Mouse (Mus musculus): Measurements from ENCODE around the gene Mocs3. TPM values are rescaled to one million over a fixed set of nuclear protein-coding genes. Genes with fewer than 3 reads are reported as not detected.
A peak's percentile ranks its signal among the peaks of the same experiment; 100 is the strongest.

Mocs3 gene
- polyA plus RNA-seq, 1 experiment from 2014 or later: 7.7 TPM

GRCm38 (mm10) chr2:168206725-168207644, 23.4 kb upstream of the Mocs3 start, which contains the start of gene Adnp:
TSS of gene Adnp (minus strand) at chr2:168207112.
- peak; percentile 92 for ATAC-seq (ENCODE audit: low FRiP score)
- Histone ChIP-seq H3K9me3 (no peaks in the 10 kb centered on the region), H3K27ac (peak within 1 kb of the TSS; percentile 99), H3K4me2 (peak within 1 kb of the TSS; percentile 77), H3K4me1 (replicated peaks) (peaks cover 33% of the 10 kb centered on the region), H3K36me3 (peaks cover 37% of the 10 kb centered on the region), H3K27me3 (no peaks in the 10 kb centered on the region), H3K4me3 (peak within 1 kb of the TSS; percentile 99), H3K9ac (peak within 1 kb of the TSS; percentile 100)
- under 1% methylated on average over 40 of the region's 89 CpGs for WGBS

GRCm38 (mm10) chr2:168207883-168208282, 22.5 kb upstream of the Mocs3 start:
- ATAC-seq (ENCODE audit: low FRiP score): no peak
- Histone ChIP-seq H3K27ac (peak overlapping the region; percentile 99), H3K4me1 (replicated peaks) (peaks cover 26% of the 10 kb centered on the region), H3K9ac (no peak overlapping the region), H3K4me3 (no peak overlapping the region), H3K4me2 (peak overlapping the region; percentile 49), H3K27me3 (no peaks in the 10 kb centered on the region), H3K36me3 (peaks cover 45% of the 10 kb centered on the region), H3K9me3 (no peaks in the 10 kb centered on the region)
- 92% methylated on average over 3 of the region's 3 CpGs for WGBS

- no peak for ATAC-seq (ENCODE audit: low FRiP score)
- Histone ChIP-seq H3K4me1 (replicated peaks) (no peaks in the 10 kb centered on the region), H3K36me3 (peaks cover 86% of the 10 kb centered on the region), H3K9me3 (no peaks in the 10 kb centered on the region), H3K27ac (no peak overlapping the region), H3K27me3 (no peaks in the 10 kb centered on the region), H3K9ac (no peak overlapping the region), H3K4me2 (no peak overlapping the region), H3K4me3 (no peak overlapping the region)
- 55% methylated on average over 5 of the region's 5 CpGs for WGBS
Observed at GRCm38 (mm10) chr2:168213788-168214397, 16.5 kb upstream of the Mocs3 start.

GRCm38 (mm10) chr2:168223326-168223725, 7.1 kb upstream of the Mocs3 start:
- peaks cover 75% of the 10 kb centered on the region for H3K36me3 ChIP-seq
- no peak for ATAC-seq (ENCODE audit: low FRiP score)
- no peak overlapping the region for H3K9ac ChIP-seq
- no peak overlapping the region for H3K27ac ChIP-seq
- H3K27me3 ChIP-seq: no peaks in the 10 kb centered on the region
- no peaks in the 10 kb centered on the region for H3K9me3 ChIP-seq
- peaks cover 5% of the 10 kb centered on the region for H3K4me1 ChIP-seq (replicated peaks)
- no peak overlapping the region for H3K4me2 ChIP-seq
- 85% methylated on average over 6 of the region's 6 CpGs for WGBS
- no peak overlapping the region for H3K4me3 ChIP-seq

- no peak for ATAC-seq (ENCODE audit: low FRiP score)
- Histone ChIP-seq H3K4me3 (peak overlapping the region; percentile 100), H3K36me3 (peaks cover 36% of the 10 kb centered on the region), H3K27ac (peak overlapping the region; percentile 95), H3K27me3 (no peaks in the 10 kb centered on the region), H3K9me3 (no peaks in the 10 kb centered on the region), H3K4me2 (peak overlapping the region; percentile 99), H3K4me1 (replicated peaks) (peaks cover 46% of the 10 kb centered on the region), H3K9ac (peak overlapping the region; percentile 96)
- WGBS: 21% methylated on average over 41 of the region's 41 CpGs
Observed at GRCm38 (mm10) chr2:168229116-168230025, 1.1 kb upstream of the Mocs3 start.

GRCm38 (mm10) chr2:168230773-168231470, 500 bp downstream of the Mocs3 start:
- no peaks in the 10 kb centered on the region for H3K9me3 ChIP-seq
- WGBS: 5% methylated on average over 71 of the region's 105 CpGs

GRCm38 (mm10) chr2:168231471-168231829, 1.0 kb downstream of the Mocs3 start:
- 63% methylated on average over 33 of the region's 33 CpGs for WGBS
- H3K4me3 ChIP-seq: peak overlapping the region; percentile 100
- H3K36me3 ChIP-seq: peaks cover 28% of the 10 kb centered on the region
- no peaks in the 10 kb centered on the region for H3K27me3 ChIP-seq
- H3K4me2 ChIP-seq: peak overlapping the region; percentile 99
- H3K27ac ChIP-seq: peak overlapping the region; percentile 95; the same call in 1 of the 2 replicates
- H3K4me1 ChIP-seq (replicated peaks): peaks cover 46% of the 10 kb centered on the region
- H3K9ac ChIP-seq: peak overlapping the region; percentile 96
- no peak for ATAC-seq (ENCODE audit: low FRiP score)
- H3K9me3 ChIP-seq: no peaks in the 10 kb centered on the region

More at GRCm38 (mm10) chr2:168230773-168231470, 500 bp downstream of the Mocs3 start:
- Histone ChIP-seq H3K4me3 (peak overlapping the region; percentile 100), H3K4me1 (replicated peaks) (peaks cover 46% of the 10 kb centered on the region), H3K27me3 (no peaks in the 10 kb centered on the region), H3K4me2 (peak overlapping the region; percentile 99), H3K9ac (peak overlapping the region; percentile 96), H3K27ac (peak overlapping the region; percentile 95), H3K36me3 (peaks cover 32% of the 10 kb centered on the region)
- ATAC-seq (ENCODE audit: low FRiP score): peak; percentile 73

GRCm38 (mm10) chr2:168233286-168233685, 2.9 kb downstream of the Mocs3 start:
- Histone ChIP-seq H3K4me3 (no peak overlapping the region), H3K9ac (no peak overlapping the region), H3K27me3 (no peaks in the 10 kb centered on the region), H3K9me3 (no peaks in the 10 kb centered on the region), H3K4me2 (no peak overlapping the region), H3K27ac (no peak overlapping the region), H3K4me1 (replicated peaks) (peaks cover 42% of the 10 kb centered on the region), H3K36me3 (peaks cover 24% of the 10 kb centered on the region)
- 92% methylated on average over 5 of the region's 5 CpGs for WGBS
- ATAC-seq (ENCODE audit: low FRiP score): no peak

GRCm38 (mm10) chr2:168238335-168238734, 7.9 kb downstream of the Mocs3 start:
- ATAC-seq (ENCODE audit: low FRiP score): no peak
- 91% methylated on average over 4 of the region's 4 CpGs for WGBS
- H3K4me3 ChIP-seq: no peak overlapping the region

GRCm38 (mm10) chr2:168242841-168243240, 12.4 kb downstream of the Mocs3 start:
- no peak overlapping the region for H3K9ac ChIP-seq
- ATAC-seq (ENCODE audit: low FRiP score): no peak

More at GRCm38 (mm10) chr2:168238335-168238734, 7.9 kb downstream of the Mocs3 start:
- Histone ChIP-seq H3K9ac (no peak overlapping the region), H3K9me3 (peaks cover 4% of the 10 kb centered on the region; the same call in 1 of the 2 replicates), H3K4me1 (replicated peaks) (peaks cover 5% of the 10 kb centered on the region), H3K4me2 (no peak overlapping the region), H3K27me3 (peaks cover 6% of the 10 kb centered on the region; the same call in 1 of the 2 replicates), H3K27ac (no peak overlapping the region), H3K36me3 (peaks cover 21% of the 10 kb centered on the region)

GRCm38 (mm10) chr2:168243278-168243677, 12.9 kb downstream of the Mocs3 start:
- WGBS: 79% methylated on average over 4 of the region's 4 CpGs
- H3K4me2 ChIP-seq: no peak overlapping the region
- H3K27me3 ChIP-seq: peaks cover 11% of the 10 kb centered on the region
- ATAC-seq (ENCODE audit: low FRiP score): no peak
- no peak overlapping the region for H3K27ac ChIP-seq
- no peak overlapping the region for H3K9ac ChIP-seq
- no peak overlapping the region for H3K4me3 ChIP-seq
- no peaks in the 10 kb centered on the region for H3K4me1 ChIP-seq (replicated peaks)
- H3K36me3 ChIP-seq: no peaks in the 10 kb centered on the region
- H3K9me3 ChIP-seq: peaks cover 4% of the 10 kb centered on the region; the same call in 1 of the 2 replicates

More at GRCm38 (mm10) chr2:168242841-168243240, 12.4 kb downstream of the Mocs3 start:
- H3K4me1 ChIP-seq (replicated peaks): no peaks in the 10 kb centered on the region
- no peak overlapping the region for H3K4me2 ChIP-seq
- no peaks in the 10 kb centered on the region for H3K36me3 ChIP-seq
- H3K27ac ChIP-seq: no peak overlapping the region
- peaks cover 4% of the 10 kb centered on the region; the same call in 1 of the 2 replicates for H3K9me3 ChIP-seq
- no peak overlapping the region for H3K4me3 ChIP-seq
- H3K27me3 ChIP-seq: peaks cover 11% of the 10 kb centered on the region

Measured in hindbrain, embryonic 13.5 days (tissue).